Mouse (Mus musculus): ENCODE results near the gene Reep3. TPM values are rescaled to one million over a fixed set of nuclear protein-coding genes. Genes with fewer than 3 reads are reported as not detected.
"Not testable (repeated sequence)": the region's sequence is repeated elsewhere in the genome, so short reads cannot be mapped to it uniquely, and the experiment has no call there.

The Reep3 gene
- polyA plus RNA-seq, 1 experiment, result 34.8 TPM

- DNase-seq (ENCODE audit: low read depth), result no peak
- TF ChIP-seq CTCF (IDR thresholded peaks at IDR 0.05; ENCODE audit: borderline replicate concordance, extremely low read depth, insufficient read depth, insufficient read length), result no peak
- TF ChIP-seq POLR2A (IDR thresholded peaks at IDR 0.05; ENCODE audit: borderline replicate concordance, extremely low read depth, insufficient read depth, insufficient read length, poor library complexity, severe bottlenecking), result no peak
Measured at GRCm38 (mm10) chr10:67124156-67124555, 27.4 kb upstream of the Reep3 start.

DNA sequence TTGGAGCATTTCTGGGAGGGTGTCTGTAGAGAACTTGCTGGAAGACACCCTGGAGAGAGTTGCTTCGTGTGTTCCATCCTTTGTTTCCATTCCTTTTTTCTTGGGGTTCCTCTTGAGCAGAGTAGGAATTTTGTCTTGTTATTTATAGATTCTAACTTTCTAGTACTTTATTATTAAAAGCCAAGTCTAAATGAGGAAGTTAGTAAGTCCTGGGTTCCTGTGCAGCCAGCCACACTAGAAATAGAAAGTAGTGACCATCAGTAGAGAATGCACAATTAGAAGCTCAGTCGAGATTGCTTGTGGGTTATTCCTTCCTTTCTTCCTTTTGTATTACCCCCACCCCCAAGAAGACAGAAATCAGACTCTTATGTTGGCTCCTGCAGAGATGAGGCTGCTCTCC is 27.0 kb upstream of the Reep3 start:
- TF ChIP-seq POLR2A (IDR thresholded peaks at IDR 0.05; ENCODE audit: borderline replicate concordance, extremely low read depth, insufficient read depth, insufficient read length, poor library complexity, severe bottlenecking), result no peak
- no peak for TF ChIP-seq CTCF (IDR thresholded peaks at IDR 0.05; ENCODE audit: borderline replicate concordance, extremely low read depth, insufficient read depth, insufficient read length)
- no peak for DNase-seq (ENCODE audit: low read depth)

DNA sequence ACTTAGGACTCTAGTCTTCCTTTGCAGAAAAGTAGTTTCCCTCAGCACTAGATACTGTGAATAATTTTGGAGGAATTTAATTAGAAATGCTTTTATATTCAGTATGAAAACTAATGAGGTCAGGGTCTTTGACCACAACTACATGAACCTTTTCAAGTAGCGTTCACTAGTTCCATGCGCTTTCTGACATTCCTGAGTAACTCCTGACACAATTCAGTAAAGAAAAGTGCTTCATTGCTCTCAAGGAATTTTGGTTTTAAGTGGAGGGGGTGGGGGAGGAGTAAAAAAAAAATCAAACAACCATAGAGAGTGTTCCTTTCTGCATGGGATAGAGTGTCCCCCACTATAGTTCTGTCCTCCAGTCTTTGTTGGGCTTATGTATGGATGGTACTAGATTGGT is 23.9 kb upstream of the Reep3 start:
- no peak for TF ChIP-seq CTCF (IDR thresholded peaks at IDR 0.05; ENCODE audit: borderline replicate concordance, extremely low read depth, insufficient read depth, insufficient read length)
- no peak for TF ChIP-seq POLR2A (IDR thresholded peaks at IDR 0.05; ENCODE audit: borderline replicate concordance, extremely low read depth, insufficient read depth, insufficient read length, poor library complexity, severe bottlenecking)
- DNase-seq (ENCODE audit: low read depth), result no peak

- DNase-seq (ENCODE audit: low read depth), result no peak
- no peak for TF ChIP-seq CTCF (IDR thresholded peaks at IDR 0.05; ENCODE audit: borderline replicate concordance, extremely low read depth, insufficient read depth, insufficient read length)
- TF ChIP-seq POLR2A (IDR thresholded peaks at IDR 0.05; ENCODE audit: borderline replicate concordance, extremely low read depth, insufficient read depth, insufficient read length, poor library complexity, severe bottlenecking), result no peak
Measured at GRCm38 (mm10) chr10:67120180-67120579, 23.4 kb upstream of the Reep3 start.

DNA sequence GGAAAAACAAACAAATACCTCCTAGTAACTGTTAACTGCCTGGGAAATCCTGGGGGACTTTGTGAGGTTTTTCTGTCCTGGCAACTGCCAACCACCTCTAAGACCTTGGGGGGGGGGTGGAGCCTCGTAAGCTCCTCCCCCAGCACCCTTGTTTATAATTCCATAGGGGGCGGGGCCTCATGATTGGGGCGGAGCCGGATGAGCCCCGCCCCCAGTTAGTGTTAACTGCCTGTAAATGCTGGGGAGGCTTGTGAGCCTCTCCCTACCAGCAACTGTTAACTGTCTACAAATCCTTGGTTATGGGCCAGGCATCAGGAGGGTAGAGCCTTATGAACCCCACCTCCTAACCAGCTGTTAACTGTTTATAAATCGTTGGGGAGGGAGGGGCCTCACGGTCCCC is 22.5 kb upstream of the Reep3 start:
- no peak for DNase-seq (ENCODE audit: low read depth)
- TF ChIP-seq POLR2A (IDR thresholded peaks at IDR 0.05; ENCODE audit: borderline replicate concordance, extremely low read depth, insufficient read depth, insufficient read length, poor library complexity, severe bottlenecking) (no peak), CTCF (IDR thresholded peaks at IDR 0.05; ENCODE audit: borderline replicate concordance, extremely low read depth, insufficient read depth, insufficient read length) (no peak)

- peak; percentile 76 for DNase-seq (ENCODE audit: low read depth)
- no peak for TF ChIP-seq CTCF (IDR thresholded peaks at IDR 0.05; ENCODE audit: borderline replicate concordance, extremely low read depth, insufficient read depth, insufficient read length)
- no peak for TF ChIP-seq POLR2A (IDR thresholded peaks at IDR 0.05; ENCODE audit: borderline replicate concordance, extremely low read depth, insufficient read depth, insufficient read length, poor library complexity, severe bottlenecking)
Measured at GRCm38 (mm10) chr10:67116251-67116650, 19.5 kb upstream of the Reep3 start.

DNA sequence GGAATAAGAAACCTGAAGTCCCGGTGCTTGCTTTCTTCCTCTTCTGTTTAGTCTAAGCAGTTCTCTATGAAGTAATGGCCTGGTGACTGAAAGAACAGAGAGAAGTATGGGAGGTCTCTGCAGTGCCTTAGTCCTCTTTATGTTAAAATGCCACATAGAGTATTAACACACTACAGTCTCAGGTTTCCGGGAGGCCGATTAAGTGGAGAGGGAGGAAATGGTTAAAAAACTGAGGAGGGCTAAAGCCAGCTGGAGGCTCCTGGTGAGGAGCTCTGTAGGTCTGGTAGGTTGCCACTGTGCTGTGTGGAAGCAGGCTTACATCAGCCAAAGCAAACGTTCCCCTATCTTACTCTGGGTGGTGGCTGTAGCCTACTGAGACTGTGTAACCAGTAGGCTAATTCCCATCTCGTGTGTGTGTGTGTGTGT is 18.9 kb upstream of the Reep3 start:
- peak; percentile 55 for DNase-seq (ENCODE audit: low read depth)
- no peak for TF ChIP-seq CTCF (IDR thresholded peaks at IDR 0.05; ENCODE audit: borderline replicate concordance, extremely low read depth, insufficient read depth, insufficient read length)
- TF ChIP-seq POLR2A (IDR thresholded peaks at IDR 0.05; ENCODE audit: borderline replicate concordance, extremely low read depth, insufficient read depth, insufficient read length, poor library complexity, severe bottlenecking), result no peak

GRCm38 (mm10) chr10:67115115-67115514 is 18.4 kb upstream of the Reep3 start:
- DNase-seq (ENCODE audit: low read depth), result peak; percentile 62
- no peak for TF ChIP-seq CTCF (IDR thresholded peaks at IDR 0.05; ENCODE audit: borderline replicate concordance, extremely low read depth, insufficient read depth, insufficient read length)

GRCm38 (mm10) chr10:67113833-67114232 is 17.1 kb upstream of the Reep3 start:
- no peak for DNase-seq (ENCODE audit: low read depth)
- TF ChIP-seq POLR2A (IDR thresholded peaks at IDR 0.05; ENCODE audit: borderline replicate concordance, extremely low read depth, insufficient read depth, insufficient read length, poor library complexity, severe bottlenecking), result no peak
- no peak for TF ChIP-seq CTCF (IDR thresholded peaks at IDR 0.05; ENCODE audit: borderline replicate concordance, extremely low read depth, insufficient read depth, insufficient read length)

GRCm38 (mm10) chr10:67112967-67113366 is 16.2 kb upstream of the Reep3 start:
- DNase-seq (ENCODE audit: low read depth), result not testable (repeated sequence)

- TF ChIP-seq POLR2A (IDR thresholded peaks at IDR 0.05; ENCODE audit: borderline replicate concordance, extremely low read depth, insufficient read depth, insufficient read length, poor library complexity, severe bottlenecking) (no peak), CTCF (IDR thresholded peaks at IDR 0.05; ENCODE audit: borderline replicate concordance, extremely low read depth, insufficient read depth, insufficient read length) (no peak)
- no peak for DNase-seq (ENCODE audit: low read depth)
Measured at GRCm38 (mm10) chr10:67111799-67112177, 15.0 kb upstream of the Reep3 start.

GRCm38 (mm10) chr10:67111044-67111798 is 14.5 kb upstream of the Reep3 start:
- no peak for TF ChIP-seq CTCF (IDR thresholded peaks at IDR 0.05; ENCODE audit: borderline replicate concordance, extremely low read depth, insufficient read depth, insufficient read length)
- TF ChIP-seq POLR2A (IDR thresholded peaks at IDR 0.05; ENCODE audit: borderline replicate concordance, extremely low read depth, insufficient read depth, insufficient read length, poor library complexity, severe bottlenecking), result no peak

More at GRCm38 (mm10) chr10:67111044-67111798, 14.5 kb upstream of the Reep3 start:
- peak; percentile 44 for DNase-seq (ENCODE audit: low read depth)
